Mouse (Mus musculus): ENCODE data around the gene Hspb6. TPM values are rescaled to one million over a fixed set of nuclear protein-coding genes. Genes with fewer than 3 reads are reported as not detected.

Gene Hspb6
- 13.0 TPM for polyA plus RNA-seq (2014; fragmentation: Illumina TruSeq; extraction: RNeasy Lipid Tissue Mini Kit (QIAGEN cat#74804); ENCODE audit: low read depth, low replicate concordance)

DNA sequence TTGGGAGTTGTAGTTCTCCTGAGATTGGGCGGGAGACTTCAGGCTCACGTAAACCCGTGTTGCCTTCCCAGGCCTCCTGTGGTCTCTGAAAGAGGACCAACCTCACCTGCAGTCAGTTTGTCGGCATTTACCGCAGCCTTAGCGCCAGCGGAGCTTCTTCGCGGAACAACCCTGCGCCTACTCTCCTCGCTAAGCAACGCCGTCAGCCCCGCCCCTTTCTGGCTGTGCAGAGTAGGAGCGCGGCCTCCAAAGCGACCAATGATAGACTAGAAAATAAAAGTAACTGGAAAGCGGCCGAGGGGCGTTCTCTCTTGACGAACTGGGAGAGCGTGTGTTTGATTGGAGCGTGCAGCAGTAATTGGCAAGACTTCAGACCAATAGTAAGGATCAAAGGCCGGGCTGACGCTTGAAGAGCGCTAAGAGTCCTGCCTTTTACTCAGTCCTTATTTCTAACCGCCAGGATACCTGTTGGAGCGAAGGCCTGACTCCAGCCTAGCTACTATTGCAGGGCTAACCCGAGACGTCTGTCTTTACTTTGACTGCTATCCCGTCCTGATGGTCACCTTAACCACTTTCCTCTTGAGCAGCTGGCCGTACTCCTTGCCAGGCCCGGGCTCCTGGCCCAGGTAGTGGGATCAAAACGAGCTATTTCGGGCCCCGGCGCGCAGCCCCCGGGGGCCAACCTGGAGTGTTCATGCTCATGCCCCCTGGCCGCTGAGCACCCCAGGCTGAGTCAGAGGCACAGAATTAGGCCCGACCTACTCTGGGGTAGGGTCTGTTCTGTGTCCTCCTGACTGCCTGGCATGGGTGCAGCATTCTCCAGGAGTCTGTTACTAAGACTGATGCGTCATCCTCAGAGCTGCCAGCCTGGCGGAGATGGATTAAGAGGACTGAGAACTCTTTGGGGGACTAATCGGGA, at the start of gene Hspb6, which contains the start of gene Proser3:
Gene Hspb6 (plus strand): TSS at position 77 of the 919 bp plus-strand sequence.
Gene Proser3 (minus strand): TSS at position 198 of the 919 bp plus-strand sequence.

DNA sequence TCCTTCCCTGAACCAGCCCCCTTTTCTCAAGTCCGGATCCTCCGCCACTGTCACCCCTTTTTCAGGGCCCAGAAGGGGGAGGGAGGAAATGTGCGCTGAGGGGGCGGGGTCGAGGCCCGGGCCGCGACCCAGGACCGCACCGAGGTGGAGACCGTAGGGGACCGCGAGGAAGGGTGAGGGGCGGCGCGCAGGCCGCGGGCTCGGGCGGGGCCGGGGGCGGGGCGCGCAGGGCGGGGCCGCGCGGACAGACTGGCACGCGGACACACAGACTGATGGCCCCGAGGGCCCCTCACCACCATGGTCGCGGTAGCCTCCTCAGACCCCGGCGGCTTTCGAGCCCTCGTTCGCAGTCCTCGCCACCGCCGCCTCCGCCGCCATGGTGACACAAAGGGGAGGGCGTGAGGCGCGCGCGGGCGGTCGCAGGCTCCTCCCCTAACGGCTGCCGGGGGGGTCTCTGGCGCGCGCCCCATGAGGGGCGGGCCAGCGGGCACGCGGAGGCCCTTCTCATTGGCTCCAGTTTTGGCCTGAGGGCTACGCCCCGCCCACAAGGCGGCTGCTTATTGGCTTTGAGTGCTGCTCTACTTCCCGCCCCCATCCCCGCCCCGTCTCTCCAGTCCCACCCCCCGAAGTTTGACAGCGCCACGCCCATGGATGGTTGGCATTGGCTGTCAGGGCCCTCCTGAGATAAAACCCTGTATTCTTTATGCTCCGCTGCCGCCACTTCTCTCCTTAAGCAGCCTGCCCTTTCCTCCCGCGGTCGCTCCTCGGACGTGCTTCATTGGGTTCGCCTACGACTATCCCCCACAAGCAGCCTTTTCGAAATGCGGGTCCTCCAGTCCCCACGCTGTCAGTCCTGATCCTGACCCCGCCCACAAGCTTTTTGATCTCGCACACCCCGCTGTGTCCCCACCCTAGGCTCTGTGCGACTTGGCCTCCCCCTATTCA, 17.1 kb upstream of the Hspb6 start, which contains the start of gene Arhgap33:
Gene Arhgap33 (minus strand): TSS at position 428 of the 945 bp plus-strand sequence.

DNA sequence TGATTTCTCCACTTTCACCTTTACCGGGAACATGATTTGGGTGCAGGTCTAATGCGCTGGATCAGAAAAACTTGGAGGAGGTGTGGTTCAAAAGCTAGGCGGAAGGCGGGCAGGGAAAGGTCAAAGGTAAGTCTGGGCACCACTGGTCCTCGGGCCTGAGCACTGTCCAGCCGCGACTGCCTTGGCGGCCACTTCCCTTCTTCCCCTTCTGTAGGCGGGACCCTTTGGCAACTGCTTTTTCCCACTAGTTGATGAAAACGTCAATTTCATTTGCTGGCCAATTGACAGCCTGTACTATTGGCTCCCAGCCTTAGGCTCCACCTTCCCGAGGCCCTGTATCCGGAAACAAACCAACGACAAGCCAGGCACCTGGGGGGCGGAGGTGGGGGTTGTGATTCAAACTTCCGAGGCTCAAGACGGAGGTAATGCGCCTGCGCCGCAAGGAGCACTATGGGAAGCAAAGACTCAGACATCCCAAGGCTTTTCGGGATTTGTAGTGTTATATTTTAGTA, 7.5 kb downstream of the Hspb6 start, which contains the start of gene Lin37:
Gene Lin37 (minus strand): TSS at position 396 of the 512 bp plus-strand sequence.

DNA sequence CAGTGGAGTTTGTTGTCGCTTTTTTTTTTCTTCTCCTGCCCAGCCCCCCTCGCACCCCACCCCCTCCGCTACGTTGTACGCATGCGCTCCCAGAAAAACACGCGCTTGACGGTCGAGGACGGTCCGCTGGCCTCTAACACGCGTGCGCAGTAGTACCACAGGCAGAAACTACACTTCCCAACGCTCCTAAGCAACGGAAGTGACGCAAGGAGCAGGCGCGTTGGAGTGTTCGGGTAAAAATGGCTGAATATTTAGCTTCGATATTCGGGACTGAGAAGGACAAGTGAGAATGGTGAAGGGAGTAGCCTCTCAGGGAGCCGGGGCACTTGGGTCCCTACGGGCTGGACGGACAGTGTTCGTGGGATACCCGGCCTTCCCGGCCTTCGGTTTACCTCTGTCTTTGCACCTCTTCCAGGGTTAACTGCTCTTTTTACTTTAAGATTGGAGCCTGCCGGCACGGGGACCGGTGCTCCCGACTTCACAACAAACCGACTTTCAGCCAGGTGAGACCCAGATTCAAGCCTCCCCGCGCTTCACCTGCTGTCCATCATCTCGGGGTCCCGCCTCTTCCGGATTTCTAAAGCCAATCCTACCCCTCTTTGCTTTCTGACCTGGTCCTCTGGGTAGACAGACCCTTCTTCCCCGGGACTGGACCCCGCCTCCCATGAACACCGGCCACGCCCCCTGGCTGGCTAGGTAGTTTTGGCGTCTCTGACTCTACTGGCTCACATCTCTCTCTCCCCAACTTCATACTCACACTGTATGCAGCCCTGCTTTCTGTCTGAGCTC, 11.3 kb downstream of the Hspb6 start, which contains the start of the genes U2af1l4, Gm49396 and Psenen:
Gene U2af1l4 (plus strand): TSS at position 185 of the 789 bp plus-strand sequence.
Gene Gm49396 (plus strand): TSS at position 228 of the 789 bp plus-strand sequence.
Gene Psenen (minus strand): TSS at position 511 of the 789 bp plus-strand sequence.

DNA sequence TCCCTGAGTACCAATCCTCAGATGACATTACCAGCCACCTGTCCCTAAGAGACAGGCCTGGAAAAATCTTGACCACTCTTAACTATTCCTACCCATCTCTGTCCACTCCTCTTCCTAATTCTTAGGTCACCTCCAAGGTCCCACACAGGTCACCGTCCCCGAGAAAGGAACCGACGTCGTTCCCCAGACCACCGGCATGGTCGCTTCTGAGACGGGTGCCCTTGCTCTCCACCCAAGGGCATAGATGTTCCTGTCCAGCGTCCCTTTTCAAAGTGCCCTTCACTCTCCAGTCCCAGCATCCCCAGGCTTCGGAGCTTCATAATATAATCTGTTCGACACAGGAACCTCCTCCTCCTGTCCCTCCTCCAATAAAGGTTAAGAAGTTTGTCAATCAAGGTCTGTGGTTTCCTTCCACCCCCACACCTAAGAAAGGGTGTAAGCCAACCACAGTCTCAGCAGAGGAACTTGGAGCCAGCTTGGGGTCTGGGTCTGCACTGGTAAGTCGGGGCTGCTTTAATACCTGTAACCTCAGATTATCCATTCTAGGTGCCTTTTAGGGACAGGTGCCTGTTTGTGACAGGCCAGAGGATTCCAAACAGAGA, 13.1 kb downstream of the Hspb6 start, which contains the start of gene Igflr1:
Gene Igflr1 (plus strand): TSS at position 458 of the 602 bp plus-strand sequence.

DNA sequence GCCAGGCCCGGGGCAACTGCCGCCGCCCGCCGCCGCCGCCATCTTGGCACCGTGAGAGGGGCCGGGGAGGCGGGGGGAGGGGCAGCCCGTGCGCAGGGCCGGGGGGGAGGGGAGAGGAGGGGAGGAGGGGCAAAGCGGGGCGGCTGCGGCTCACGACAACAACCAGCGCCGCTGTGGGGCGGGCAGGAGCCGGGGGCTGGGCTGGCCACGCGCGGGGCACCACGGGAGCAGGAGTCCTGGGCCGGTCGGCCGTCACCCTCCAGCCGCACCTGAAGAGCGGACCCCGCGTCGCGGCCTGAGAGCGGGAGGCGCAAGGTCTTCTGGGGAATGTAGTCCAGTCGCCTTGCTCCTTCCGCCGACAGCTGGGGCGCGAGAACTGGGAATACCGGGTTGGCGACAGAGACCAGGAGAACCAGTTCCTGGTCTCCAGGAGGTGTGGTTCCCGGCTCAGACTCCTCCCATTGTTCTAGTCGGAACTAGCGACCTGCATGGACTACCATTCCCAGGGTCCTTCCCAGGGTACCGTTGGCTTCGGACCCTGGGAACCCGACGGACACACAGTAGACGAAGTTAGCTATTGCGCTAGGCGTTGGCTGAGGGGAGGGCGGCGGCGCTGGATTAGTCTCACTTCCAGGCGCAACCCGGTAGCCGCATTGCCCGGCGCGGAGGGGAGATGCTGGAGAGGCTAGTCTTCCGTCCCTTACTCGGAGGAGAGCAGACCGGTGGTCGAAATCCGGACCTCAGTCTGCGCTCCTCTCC, 36.9 kb downstream of the Hspb6 start, which contains the start of gene Kmt2b:
Gene Kmt2b (minus strand): TSS at position 51 of the 759 bp plus-strand sequence.

DNA sequence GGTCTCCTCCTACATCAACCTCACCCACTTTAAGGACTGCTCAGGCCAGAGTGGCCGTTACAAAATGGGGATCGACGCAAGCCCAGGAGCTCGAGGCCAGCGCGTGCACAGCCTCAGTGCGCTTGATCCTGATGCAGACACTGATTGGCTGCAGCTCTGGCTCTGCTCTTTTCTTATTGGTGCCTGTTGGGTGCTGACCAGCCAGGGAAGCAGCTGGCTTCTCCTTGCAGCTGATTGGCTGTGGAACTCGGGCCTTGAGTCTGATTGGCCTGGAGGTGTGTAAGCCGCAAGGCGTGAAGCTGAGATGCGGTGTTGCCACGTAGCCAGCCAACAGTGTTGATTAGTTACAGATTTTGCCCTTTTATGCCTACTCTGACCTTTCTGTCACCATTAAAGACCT, 46.8 kb downstream of the Hspb6 start, which contains the start of gene Zbtb32:
Gene Zbtb32 (minus strand): TSS at position 124 of the 400 bp plus-strand sequence.

Other genes starting within 250 kb of the Hspb6 start
- gene Alkbh6, start 243.5 kb upstream of the Hspb6 start, polyA plus RNA-seq (2014; fragmentation: Illumina TruSeq; extraction: RNeasy Lipid Tissue Mini Kit (QIAGEN cat#74804); ENCODE audit: low read depth, low replicate concordance) = 1.9 TPM
- gene Syne4, start 237.4 kb upstream of the Hspb6 start, polyA plus RNA-seq (2014; fragmentation: Illumina TruSeq; extraction: RNeasy Lipid Tissue Mini Kit (QIAGEN cat#74804); ENCODE audit: low read depth, low replicate concordance) = not detected
- gene E130208F15Rik, start 230.4 kb upstream of the Hspb6 start, polyA plus RNA-seq (2014; fragmentation: Illumina TruSeq; extraction: RNeasy Lipid Tissue Mini Kit (QIAGEN cat#74804); ENCODE audit: low read depth, low replicate concordance) = 0.50 TPM
- gene Sdhaf1, start 228.3 kb upstream of the Hspb6 start, polyA plus RNA-seq (2014; fragmentation: Illumina TruSeq; extraction: RNeasy Lipid Tissue Mini Kit (QIAGEN cat#74804); ENCODE audit: low read depth, low replicate concordance) = 2.9 TPM
- gene Lrfn3, start 189.4 kb upstream of the Hspb6 start, polyA plus RNA-seq (2014; fragmentation: Illumina TruSeq; extraction: RNeasy Lipid Tissue Mini Kit (QIAGEN cat#74804); ENCODE audit: low read depth, low replicate concordance) = 0.85 TPM
- 6.5 TPM for gene Tyrobp, start 138.4 kb upstream of the Hspb6 start, polyA plus RNA-seq (2014; fragmentation: Illumina TruSeq; extraction: RNeasy Lipid Tissue Mini Kit (QIAGEN cat#74804); ENCODE audit: low read depth, low replicate concordance)
- not detected for gene Hcst, start 132.3 kb upstream of the Hspb6 start, polyA plus RNA-seq (2014; fragmentation: Illumina TruSeq; extraction: RNeasy Lipid Tissue Mini Kit (QIAGEN cat#74804); ENCODE audit: low read depth, low replicate concordance)
- gene Nfkbid, start 130.4 kb upstream of the Hspb6 start, polyA plus RNA-seq (2014; fragmentation: Illumina TruSeq; extraction: RNeasy Lipid Tissue Mini Kit (QIAGEN cat#74804); ENCODE audit: low read depth, low replicate concordance) = not detected
- not detected for gene Aplp1, start 106.6 kb upstream of the Hspb6 start, polyA plus RNA-seq (2014; fragmentation: Illumina TruSeq; extraction: RNeasy Lipid Tissue Mini Kit (QIAGEN cat#74804); ENCODE audit: low read depth, low replicate concordance)
- gene Kirrel2, start 94.5 kb upstream of the Hspb6 start, polyA plus RNA-seq (2014; fragmentation: Illumina TruSeq; extraction: RNeasy Lipid Tissue Mini Kit (QIAGEN cat#74804); ENCODE audit: low read depth, low replicate concordance) = not detected
- not detected for gene Nphs1, start 93.9 kb upstream of the Hspb6 start, polyA plus RNA-seq (2014; fragmentation: Illumina TruSeq; extraction: RNeasy Lipid Tissue Mini Kit (QIAGEN cat#74804); ENCODE audit: low read depth, low replicate concordance)
- gene Prodh2, start 58.6 kb upstream of the Hspb6 start, polyA plus RNA-seq (2014; fragmentation: Illumina TruSeq; extraction: RNeasy Lipid Tissue Mini Kit (QIAGEN cat#74804); ENCODE audit: low read depth, low replicate concordance) = 10.0 TPM
- gene Arhgap33, start 17.1 kb upstream of the Hspb6 start, polyA plus RNA-seq (2014; fragmentation: Illumina TruSeq; extraction: RNeasy Lipid Tissue Mini Kit (QIAGEN cat#74804); ENCODE audit: low read depth, low replicate concordance) = not detected
- gene Proser3, start 121 bp downstream of the Hspb6 start, polyA plus RNA-seq (2014; fragmentation: Illumina TruSeq; extraction: RNeasy Lipid Tissue Mini Kit (QIAGEN cat#74804); ENCODE audit: low read depth, low replicate concordance) = 0.34 TPM
- gene Lin37, start 7.7 kb downstream of the Hspb6 start, polyA plus RNA-seq (2014; fragmentation: Illumina TruSeq; extraction: RNeasy Lipid Tissue Mini Kit (QIAGEN cat#74804); ENCODE audit: low read depth, low replicate concordance) = 5.1 TPM
- gene U2af1l4, start 11.1 kb downstream of the Hspb6 start, polyA plus RNA-seq (2014; fragmentation: Illumina TruSeq; extraction: RNeasy Lipid Tissue Mini Kit (QIAGEN cat#74804); ENCODE audit: low read depth, low replicate concordance) = 14.8 TPM
- 1.6 TPM for gene Gm49396, start 11.2 kb downstream of the Hspb6 start, polyA plus RNA-seq (2014; fragmentation: Illumina TruSeq; extraction: RNeasy Lipid Tissue Mini Kit (QIAGEN cat#74804); ENCODE audit: low read depth, low replicate concordance)
- gene Psenen, start 11.4 kb downstream of the Hspb6 start, polyA plus RNA-seq (2014; fragmentation: Illumina TruSeq; extraction: RNeasy Lipid Tissue Mini Kit (QIAGEN cat#74804); ENCODE audit: low read depth, low replicate concordance) = 23.8 TPM
- gene Igflr1, start 13.2 kb downstream of the Hspb6 start, polyA plus RNA-seq (2014; fragmentation: Illumina TruSeq; extraction: RNeasy Lipid Tissue Mini Kit (QIAGEN cat#74804); ENCODE audit: low read depth, low replicate concordance) = not detected
- 2.6 TPM for gene Kmt2b, start 36.5 kb downstream of the Hspb6 start, polyA plus RNA-seq (2014; fragmentation: Illumina TruSeq; extraction: RNeasy Lipid Tissue Mini Kit (QIAGEN cat#74804); ENCODE audit: low read depth, low replicate concordance)
- gene Zbtb32, start 46.7 kb downstream of the Hspb6 start, polyA plus RNA-seq (2014; fragmentation: Illumina TruSeq; extraction: RNeasy Lipid Tissue Mini Kit (QIAGEN cat#74804); ENCODE audit: low read depth, low replicate concordance) = not detected
- not detected for gene Upk1a, start 60.7 kb downstream of the Hspb6 start, polyA plus RNA-seq (2014; fragmentation: Illumina TruSeq; extraction: RNeasy Lipid Tissue Mini Kit (QIAGEN cat#74804); ENCODE audit: low read depth, low replicate concordance)
- 967 TPM for gene Cox6b1, start 74.0 kb downstream of the Hspb6 start, polyA plus RNA-seq (2014; fragmentation: Illumina TruSeq; extraction: RNeasy Lipid Tissue Mini Kit (QIAGEN cat#74804); ENCODE audit: low read depth, low replicate concordance)
- gene Etv2, start 83.7 kb downstream of the Hspb6 start, polyA plus RNA-seq (2014; fragmentation: Illumina TruSeq; extraction: RNeasy Lipid Tissue Mini Kit (QIAGEN cat#74804); ENCODE audit: low read depth, low replicate concordance) = not detected
- gene Rbm42, start 98.1 kb downstream of the Hspb6 start, polyA plus RNA-seq (2014; fragmentation: Illumina TruSeq; extraction: RNeasy Lipid Tissue Mini Kit (QIAGEN cat#74804); ENCODE audit: low read depth, low replicate concordance) = 0.50 TPM
- gene Haus5, start 112.8 kb downstream of the Hspb6 start, polyA plus RNA-seq (2014; fragmentation: Illumina TruSeq; extraction: RNeasy Lipid Tissue Mini Kit (QIAGEN cat#74804); ENCODE audit: low read depth, low replicate concordance) = 0.93 TPM
- not detected for gene Pmis2, start 119.4 kb downstream of the Hspb6 start, polyA plus RNA-seq (2014; fragmentation: Illumina TruSeq; extraction: RNeasy Lipid Tissue Mini Kit (QIAGEN cat#74804); ENCODE audit: low read depth, low replicate concordance)
- gene 2200002J24Rik, start 146.7 kb downstream of the Hspb6 start, polyA plus RNA-seq (2014; fragmentation: Illumina TruSeq; extraction: RNeasy Lipid Tissue Mini Kit (QIAGEN cat#74804); ENCODE audit: low read depth, low replicate concordance) = not detected
- 0.21 TPM for gene Atp4a, start 160.0 kb downstream of the Hspb6 start, polyA plus RNA-seq (2014; fragmentation: Illumina TruSeq; extraction: RNeasy Lipid Tissue Mini Kit (QIAGEN cat#74804); ENCODE audit: low read depth, low replicate concordance)
- gene Tmem147, start 177.4 kb downstream of the Hspb6 start, polyA plus RNA-seq (2014; fragmentation: Illumina TruSeq; extraction: RNeasy Lipid Tissue Mini Kit (QIAGEN cat#74804); ENCODE audit: low read depth, low replicate concordance) = 28.3 TPM
- not detected for gene Gapdhs, start 191.5 kb downstream of the Hspb6 start, polyA plus RNA-seq (2014; fragmentation: Illumina TruSeq; extraction: RNeasy Lipid Tissue Mini Kit (QIAGEN cat#74804); ENCODE audit: low read depth, low replicate concordance)
- gene Sbsn, start 199.3 kb downstream of the Hspb6 start, polyA plus RNA-seq (2014; fragmentation: Illumina TruSeq; extraction: RNeasy Lipid Tissue Mini Kit (QIAGEN cat#74804); ENCODE audit: low read depth, low replicate concordance) = not detected
- gene Dmkn, start 211.6 kb downstream of the Hspb6 start, polyA plus RNA-seq (2014; fragmentation: Illumina TruSeq; extraction: RNeasy Lipid Tissue Mini Kit (QIAGEN cat#74804); ENCODE audit: low read depth, low replicate concordance) = not detected
- not detected for gene Krtdap, start 235.7 kb downstream of the Hspb6 start, polyA plus RNA-seq (2014; fragmentation: Illumina TruSeq; extraction: RNeasy Lipid Tissue Mini Kit (QIAGEN cat#74804); ENCODE audit: low read depth, low replicate concordance)